Mouse (Mus musculus): ENCODE measurements at regions not wholly inside any gene's neighbourhood (a gene's known extent, or its start where the extent isn't known, plus 50 kb on each side); places are given as distances from the start of the nearest gene placed in this dataset.
A peak's percentile ranks its signal among the peaks of the same experiment; 100 is the strongest.

DNA sequence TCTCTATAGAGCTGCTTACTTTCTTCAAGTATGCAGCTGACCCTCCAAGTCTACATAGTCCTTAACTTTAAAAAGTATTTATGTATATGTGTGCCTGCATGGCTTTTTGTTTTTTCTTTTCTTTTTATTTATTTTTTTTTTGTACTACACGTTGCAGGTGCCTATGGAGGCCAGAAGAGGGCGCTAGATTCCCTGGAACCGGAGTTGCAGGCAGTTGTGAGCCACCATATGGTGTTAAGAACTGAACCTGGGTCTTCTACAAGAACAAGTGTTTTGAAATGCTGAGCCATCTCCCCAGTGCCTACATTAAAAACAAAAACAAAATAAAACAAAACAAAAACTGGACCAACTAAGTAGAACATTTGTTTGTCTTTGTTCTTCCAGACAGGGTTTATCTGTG, 325.9 kb upstream of the Dio3 start:
- DNase-seq (ENCODE audit: low spot score) = no peak

DNA sequence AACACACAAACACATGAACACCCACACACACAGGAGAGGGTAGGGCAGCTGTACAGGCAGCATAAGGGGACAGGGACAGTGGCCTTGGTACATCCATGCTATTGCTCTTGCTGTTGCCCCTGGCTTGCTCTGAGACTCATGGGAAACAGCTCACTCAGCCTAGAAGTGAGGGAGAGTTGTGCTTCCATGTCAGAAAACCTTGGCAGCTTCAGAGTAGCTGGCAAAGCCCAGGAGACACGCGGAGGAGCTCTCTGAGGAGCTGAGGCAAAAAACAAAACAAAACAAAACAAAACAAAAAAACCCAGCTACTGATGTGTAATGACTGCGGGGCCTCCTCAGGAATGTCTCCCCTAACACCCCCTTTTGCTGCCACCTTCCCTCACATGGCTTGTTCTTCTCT, 321.6 kb upstream of the Dio3 start:
- DNase-seq (ENCODE audit: low spot score) = no peak

DNA sequence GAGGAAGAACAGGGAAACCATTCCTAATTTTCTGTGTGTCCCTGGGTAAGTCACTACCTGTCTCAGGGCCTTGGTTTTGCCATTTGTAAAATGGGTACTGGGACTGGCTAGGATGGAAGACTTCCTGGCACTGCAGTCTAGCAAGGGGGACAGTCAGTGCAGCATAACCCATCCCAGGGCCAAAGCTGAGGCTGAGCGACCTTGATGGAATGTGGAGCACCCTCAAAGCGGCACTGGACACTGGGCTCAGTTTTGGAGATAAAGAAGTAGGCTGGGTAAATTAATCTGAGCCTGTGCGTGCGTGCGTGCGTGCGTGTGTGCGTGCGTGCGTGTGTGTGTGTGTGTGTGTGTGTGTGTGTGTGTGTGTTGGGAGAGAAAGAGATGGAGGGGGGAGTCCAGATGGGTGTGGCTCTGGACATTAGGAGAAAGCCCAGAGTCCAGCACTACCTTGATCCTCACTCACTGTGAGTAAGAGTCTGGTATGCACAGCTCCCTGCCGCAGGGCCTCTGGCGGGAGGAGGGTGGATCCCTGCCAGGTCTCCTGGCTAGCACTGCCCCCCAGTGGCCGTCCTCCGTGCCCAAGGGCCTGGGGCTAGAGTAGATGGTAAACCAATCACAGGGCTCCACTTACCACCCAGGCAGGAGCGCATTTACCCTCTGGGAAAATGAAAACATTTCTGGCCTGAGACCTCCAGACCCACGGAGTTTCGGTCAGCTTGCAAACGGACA, 320.3 kb upstream of the Dio3 start:
- peak; percentile 91 for DNase-seq (ENCODE audit: low spot score)

DNA sequence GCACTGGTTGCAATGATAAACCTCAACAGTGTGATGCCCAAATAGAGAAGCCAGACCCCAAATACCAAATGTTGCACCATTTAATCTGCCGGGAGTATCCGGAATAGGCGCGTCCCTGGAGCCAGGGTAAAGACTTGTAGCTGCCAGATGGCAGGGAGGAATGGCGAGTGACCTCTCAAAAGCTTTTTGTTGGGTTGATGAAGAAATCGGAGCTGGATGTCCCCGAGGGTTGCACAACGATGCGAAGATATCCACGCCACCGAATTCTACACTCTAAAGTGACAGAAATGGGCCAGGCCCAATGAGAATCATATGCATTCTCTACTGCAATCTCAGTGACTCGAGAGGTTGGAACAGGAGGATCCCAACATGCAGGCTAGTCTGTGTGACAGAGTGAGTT, 312.1 kb upstream of the Dio3 start:
- DNase-seq (ENCODE audit: low spot score) = no peak

DNA sequence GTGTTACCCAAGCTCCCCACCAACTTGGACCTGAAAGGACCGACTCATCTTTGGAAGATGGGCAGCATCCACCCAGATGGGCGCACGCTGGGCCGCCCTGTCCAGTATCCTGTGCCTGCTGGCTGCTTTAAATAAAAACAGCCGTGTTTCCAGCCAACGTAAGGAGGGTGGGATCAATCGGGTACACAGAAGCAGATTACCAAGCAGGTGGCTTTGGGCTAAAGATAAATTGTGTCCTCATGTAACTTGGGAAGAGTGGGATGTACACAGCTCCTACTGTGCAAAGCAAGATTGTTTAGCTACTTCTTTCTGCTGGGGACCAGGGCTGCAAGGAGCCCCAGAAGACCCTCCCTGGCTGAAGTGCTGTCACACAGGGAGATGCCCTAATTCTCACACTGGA, 310.6 kb upstream of the Dio3 start:
- no peak for DNase-seq (ENCODE audit: low spot score)

DNA sequence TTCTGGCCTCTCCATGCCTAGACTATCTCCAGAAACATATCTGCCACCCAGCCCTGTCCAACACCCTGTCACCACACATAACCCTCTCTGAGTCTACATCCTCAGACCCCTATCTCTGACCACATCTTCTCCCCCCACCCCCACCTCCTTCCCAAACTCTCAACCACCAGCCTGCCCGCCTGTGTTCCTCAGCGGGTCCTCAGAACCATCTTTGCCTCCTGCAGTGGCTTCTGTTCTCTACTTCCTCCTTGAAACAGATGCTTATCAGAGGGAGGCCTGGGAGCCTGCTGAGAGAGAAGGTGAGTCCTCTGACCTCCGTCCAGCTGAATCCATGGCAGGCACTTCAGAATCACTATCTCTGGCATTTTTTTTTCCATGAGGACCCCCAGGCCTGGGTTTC, 307.4 kb upstream of the Dio3 start:
- DNase-seq (ENCODE audit: low spot score) = no peak

DNA sequence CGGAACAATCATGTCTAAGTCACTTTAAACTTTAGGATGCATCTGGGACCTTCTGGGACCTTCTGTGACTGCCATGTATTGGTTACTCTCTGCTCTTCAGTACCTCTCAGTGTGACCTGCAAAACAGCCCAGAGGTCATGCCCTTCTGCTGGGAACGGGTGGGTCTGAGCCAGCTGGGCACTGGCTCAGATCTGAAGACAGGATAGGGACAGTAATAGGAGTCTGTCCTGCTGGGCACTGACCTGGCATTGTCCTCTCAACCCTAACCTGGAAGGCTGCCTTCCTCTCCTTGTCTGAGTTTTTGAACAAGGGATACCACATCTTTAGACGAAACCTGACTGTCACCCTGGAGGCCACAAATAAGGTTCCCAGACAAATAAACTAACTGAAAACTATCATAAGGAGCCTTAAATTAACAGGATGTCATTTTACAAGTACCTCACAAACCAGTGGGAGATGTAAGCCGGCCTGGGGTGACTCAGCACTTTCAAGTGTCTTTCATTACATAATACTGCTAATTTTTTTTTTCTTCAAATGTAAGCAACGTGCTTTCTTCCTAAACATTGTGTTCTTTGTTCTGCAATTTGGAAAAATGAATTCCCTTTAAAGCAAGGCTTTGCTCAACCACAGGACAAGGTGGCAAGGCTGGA, 306.4 kb upstream of the Dio3 start:
- no peak for DNase-seq (ENCODE audit: low spot score)

DNA sequence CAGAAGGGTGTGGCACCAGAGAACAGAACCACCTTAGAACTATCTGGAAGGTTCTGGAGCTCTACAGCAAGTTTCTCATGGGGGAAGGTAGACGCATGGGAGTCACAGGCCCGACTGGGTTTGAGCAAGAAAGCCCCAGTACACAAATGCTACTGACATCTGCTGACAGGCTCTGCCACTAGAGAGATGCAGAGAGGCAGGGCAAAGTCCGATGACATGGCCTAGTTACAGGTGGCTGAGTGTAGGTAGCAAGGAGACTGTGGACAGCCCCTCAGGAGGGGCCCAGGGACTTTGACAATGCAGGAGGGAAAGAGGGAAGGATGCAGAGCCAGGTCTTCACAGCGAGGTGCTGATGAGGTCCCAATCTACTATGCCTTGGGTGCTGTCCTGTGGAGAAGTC, 305.3 kb upstream of the Dio3 start:
- no peak for DNase-seq (ENCODE audit: low spot score)

DNA sequence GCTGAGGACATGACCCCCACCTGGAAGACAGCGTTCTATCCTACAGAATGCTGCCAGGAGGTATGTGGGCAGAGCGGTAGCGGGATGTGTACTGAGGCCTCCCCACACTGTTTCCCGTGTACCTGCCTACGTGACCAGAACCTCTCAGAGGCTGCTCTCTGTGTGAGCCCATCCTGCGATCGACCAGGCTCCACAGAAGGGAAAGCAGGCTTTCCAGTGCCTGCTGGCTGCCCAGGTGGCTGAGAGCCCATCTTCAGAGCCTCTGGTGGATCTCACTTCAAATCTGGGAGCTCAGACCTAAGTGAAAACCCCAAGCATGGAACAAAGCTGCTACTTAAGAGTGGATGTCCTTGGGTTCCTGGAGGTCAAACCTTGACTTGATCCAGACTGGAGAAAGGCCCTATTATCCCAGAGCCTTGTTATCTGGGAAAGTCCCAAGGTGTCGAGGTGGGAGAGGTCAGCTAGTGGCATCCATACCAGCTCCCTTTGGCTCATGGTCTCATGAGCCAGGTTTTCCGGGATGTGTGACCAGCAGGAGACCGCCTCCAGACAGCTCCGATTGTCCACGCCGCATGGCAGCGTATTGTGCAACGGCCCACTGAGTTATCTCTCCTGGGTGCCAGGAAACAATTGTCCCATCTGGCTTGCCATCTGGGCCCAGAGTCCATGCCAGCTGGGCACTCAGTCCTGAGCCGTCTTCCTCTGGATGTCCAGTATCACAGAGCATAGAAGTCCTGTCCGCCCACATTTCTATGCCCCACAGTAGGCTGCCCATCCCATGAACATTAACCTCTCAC, 303.5 kb upstream of the Dio3 start:
- DNase-seq (ENCODE audit: low spot score) = no peak

DNA sequence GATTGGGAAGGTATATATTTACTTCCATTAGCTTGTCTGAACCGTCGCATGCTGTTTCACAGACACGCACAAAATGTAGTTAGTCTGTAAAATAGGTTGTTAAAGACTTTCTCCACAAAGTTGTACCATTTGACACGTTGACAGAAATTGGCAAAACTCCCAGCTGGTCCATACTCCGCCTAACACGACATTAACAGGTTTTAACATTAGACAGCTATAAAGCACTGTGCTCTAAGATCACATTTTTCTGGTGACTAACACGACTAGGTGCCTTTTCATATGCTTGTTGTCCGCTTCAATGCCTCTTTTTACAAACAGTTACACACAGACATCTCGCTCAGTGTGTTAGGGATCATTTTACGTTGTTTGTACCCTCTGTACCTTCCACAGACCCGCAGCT, 294.2 kb upstream of the Dio3 start:
- DNase-seq (ENCODE audit: low spot score) = no peak

DNA sequence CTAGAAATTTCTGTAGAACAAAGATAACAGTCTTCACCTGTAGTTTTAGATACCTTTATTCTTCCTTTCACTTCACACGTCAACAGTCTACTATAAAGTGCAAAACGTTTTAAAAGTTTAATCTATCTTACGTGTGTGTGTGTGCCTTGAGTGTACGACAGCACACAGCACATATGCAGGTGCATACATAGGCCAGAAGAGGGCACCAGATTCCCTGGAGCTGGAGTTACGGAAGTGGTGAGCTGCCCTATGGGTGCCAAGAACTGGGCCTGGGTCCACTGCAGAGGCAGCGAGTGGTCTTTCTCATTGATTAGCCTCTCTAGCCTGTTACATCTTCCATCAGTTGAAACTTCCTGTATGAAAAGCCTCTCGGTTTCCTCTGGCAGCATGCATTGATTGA, 285.5 kb upstream of the Dio3 start:
- no peak for DNase-seq (ENCODE audit: low spot score)

DNA sequence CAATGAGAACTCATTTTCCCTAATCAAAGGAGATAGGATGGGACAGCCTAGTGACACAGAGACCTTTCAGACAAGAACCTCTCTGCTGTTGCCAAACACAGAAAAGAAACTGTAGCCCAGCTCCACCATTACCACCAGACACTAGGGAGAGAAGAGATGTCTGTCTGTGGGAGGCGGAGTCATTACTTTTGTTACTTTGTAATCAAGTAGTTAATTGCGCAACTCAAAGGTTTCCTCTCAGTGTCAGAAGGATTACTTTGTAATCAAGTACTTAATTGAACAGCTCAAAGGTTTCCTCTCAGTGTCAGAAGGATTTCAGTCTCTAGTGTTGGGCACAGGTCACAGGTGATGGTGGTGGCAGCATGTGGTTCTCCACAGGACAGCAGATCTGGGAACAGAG, 276.2 kb upstream of the Dio3 start:
- no peak for DNase-seq (ENCODE audit: low spot score)

DNA sequence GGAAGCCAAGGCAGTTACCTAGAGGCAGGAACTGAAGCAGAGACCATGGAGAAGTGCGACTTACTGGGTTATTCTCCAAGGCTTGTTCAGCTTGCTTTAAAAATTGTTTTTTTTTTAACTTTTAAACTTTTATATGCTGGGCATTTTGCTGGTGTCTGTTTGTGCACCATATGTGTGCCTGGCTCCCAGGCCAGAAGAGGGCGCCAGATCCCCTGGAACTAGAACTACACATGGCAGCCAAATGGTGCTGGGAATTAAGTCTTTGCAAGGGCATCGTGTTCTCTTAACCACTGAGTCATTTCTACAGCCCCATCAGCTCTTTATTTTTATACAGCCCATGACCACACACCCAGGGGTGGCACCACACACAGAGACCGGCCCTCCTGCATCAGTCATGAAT, 269.7 kb upstream of the Dio3 start:
- peak; percentile 21 for DNase-seq (ENCODE audit: low spot score)

DNA sequence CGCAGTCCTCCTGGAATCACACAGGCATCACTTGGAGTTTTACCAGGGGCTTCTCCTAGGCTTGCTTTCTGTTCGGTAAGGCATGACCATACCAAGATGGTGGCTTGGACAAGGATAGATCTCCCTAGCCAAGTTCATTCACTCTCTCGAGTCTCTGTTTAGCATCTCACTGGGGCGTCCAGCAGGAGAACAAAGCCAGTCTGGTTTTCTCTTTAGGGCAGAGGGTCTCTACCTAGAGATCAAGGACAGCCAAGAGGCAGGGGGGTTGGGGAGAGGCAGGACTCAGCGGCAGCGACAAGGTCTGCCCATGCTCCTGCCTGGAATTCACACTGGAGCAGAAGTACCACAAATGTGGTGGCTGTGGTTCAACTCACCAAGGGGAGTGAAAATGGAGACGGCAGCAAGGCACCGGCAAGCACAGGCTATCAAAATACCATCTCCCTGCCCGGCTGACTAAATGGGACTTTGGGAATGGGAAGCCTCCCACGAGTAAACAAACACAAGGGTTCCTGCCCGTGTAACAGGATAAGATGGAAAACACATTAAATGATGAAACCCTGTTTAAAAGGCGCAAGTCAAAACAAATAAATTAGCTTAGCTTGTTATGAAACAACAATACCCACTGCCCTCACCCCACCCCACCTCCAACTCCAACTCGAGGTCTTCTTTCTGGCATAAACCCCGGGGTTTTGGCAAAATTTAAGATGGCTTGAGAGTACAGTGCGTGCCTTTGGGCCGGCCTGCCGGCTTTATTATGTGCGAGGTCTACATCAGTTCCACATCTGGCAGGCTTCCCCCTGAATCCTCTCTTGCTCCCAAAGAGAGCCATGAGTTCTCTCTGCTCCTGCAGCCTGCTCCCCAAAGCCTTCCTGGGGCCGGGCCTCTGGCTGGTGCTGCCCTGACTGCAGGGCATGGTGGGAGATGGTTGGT, 258.1 kb upstream of the Dio3 start:
- peak; percentile 16 for DNase-seq (ENCODE audit: low spot score)

DNA sequence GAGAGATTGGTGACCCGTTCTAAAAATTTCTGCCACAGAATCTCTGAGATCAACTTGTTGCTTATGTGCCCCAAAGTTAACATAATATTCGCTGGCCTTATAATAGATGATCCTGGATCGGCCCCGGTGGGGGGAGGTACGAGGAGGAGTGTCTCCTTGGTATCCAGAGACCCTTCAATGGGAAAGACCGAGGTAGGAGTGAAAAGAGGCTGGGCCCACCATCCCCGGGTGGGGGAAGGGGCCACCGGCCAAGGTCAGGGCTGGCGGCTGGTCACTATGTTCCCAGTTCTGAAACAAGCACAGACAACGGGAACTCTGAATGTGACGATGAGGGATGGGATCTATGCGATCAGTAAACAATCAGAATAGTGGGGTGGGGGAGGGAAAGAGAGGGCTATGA, 257.2 kb upstream of the Dio3 start:
- no peak for DNase-seq (ENCODE audit: low spot score)

DNA sequence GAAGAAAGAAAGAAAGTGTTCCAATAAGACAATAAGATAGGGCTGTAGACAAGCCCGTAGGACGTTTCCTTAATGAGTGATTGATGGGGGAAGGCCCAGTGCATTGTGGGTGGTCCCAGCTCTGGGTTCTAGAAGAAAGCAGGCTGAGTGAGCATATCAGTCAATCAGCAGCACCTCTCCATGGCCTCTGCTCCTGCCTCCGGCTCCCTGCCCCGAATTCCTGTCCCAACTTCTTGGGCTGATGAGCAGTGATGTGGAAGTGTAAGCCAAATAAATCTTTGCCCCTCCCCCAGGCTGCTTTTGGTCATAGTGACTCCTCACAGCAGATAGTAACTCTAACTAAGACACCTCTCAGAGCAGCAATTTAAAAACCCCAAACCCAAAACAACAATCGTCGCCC, 256.2 kb upstream of the Dio3 start:
- DNase-seq (ENCODE audit: low spot score) = no peak

DNA sequence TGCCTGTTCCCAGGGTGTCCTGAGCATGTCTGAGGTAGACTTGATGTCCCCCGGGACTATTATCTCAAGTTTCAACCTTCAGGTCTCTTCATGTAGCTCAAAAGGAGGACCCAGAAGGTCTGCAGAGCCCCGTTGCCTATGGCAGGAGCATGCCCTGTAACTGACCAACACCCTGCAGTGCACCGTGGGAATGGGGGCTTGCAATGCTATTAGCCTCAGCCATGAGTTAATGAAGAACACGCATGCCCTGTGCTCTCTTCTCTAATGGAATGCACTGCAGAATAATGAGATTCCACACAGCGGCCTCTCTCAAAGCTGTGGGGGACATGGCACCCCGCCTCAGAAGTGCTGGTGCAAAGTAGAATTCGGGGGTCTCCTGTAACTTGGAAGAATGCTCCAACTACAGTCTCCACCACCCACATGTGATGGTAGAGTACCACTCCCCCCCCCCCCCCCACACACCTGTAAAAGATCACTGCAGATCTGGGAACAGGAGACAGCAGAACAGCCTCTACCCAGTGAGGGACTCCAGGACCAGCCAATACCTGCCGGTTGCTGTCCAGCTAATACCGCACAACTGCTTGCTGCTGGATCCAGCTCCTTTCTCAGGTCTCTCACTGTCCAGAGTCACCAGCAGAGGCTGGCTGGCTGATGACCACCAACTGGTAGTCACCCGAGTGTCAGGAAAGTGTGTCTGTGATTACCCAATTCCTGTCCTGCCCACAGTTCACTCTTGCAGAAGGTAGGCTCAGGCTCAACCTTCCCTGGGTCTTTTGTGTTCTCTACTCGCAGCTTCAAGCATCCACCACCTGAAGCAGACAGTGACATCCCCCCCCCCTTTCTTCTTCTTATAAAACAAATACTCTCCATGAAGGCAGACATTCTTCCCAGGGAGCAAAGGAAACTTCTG, 255.4 kb upstream of the Dio3 start:
- peak; percentile 37 for DNase-seq (ENCODE audit: low spot score)

DNA sequence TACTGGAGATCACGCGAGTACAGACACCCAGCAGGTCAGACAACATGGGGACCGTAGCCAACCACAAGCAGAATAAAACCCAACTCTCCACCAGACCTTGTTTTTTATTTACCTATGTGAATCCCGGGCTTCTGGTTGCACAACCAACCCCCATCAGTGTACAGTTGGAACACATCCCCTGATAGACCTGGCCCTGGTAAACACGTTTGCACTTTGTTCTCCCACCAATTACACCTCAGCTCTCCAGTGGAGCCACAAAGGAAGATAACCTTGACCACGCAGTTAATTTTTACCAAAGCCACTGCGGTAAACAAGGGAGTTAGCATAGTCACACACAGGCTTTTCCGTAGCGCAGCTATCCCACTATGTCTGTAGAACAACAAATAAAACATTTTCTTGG, 254.6 kb upstream of the Dio3 start:
- no peak for DNase-seq (ENCODE audit: low spot score)

DNA sequence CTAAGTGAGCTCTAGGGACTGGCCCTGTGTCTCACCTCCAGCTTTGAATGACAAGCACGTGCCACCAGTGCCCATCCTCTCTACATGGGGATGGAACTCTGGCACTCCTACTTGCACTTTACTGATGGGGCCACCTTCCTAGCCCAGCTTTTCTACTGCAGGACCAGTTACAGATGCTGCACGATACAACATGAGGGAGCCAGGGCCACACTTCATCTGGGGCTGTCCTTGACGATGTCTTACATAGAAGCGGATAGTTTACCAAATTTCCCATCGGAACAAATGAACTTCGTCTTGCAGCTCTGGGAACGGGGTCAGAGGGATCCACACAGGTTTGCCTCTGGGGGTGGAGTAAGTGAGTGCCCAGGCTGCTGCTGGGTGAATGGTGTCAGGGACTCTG, 253.7 kb upstream of the Dio3 start:
- no peak for DNase-seq (ENCODE audit: low spot score)

DNA sequence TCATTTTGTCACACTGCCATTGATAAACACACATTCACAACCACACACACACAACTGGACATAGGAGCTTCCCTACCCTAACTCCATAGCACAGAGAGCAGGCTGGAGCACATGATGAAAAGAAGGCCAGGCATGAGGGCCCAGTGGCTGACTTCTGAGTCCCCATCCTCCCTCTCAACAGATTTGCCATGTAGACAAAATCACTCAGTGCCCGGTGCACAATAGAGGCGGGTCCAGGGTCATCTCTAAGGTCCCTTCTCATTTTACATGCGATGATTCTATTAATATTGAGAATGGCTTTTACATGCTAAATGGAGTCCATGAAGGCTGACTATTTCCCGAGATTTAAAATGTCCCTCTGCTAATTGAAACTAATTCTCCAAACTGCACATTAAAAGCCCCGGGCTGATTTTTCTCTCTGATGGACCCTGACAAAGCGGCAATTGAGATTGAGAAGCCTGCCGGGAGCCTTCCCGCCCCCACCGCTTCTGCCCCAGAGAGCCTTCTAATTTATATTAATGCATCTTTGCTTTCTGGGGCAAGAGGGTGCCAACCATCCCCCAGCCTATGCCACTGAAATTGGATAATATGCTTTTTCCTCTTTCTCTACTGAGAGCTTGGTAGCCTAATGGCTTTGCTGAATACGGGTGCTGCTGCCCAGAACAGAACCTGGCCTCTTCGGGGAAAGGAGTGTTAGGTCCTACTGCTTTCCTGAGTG, 252.7 kb upstream of the Dio3 start:
- peak; percentile 15 for DNase-seq (ENCODE audit: low spot score)

All from embryo, embryonic 10 days (tissue).